Mouse (Mus musculus) heart, adult 9 months (tissue): ENCODE measurements around the gene Zfp213.
"Not testable (repeated sequence)": the region's sequence is repeated elsewhere in the genome, so short reads cannot be mapped to it uniquely, and the experiment has no call there.

Experiments used
- DNase-seq, 2 experiments: peaks; one replicate each; pipeline ENCODE4 v3.0.0; 2022; ENCODE audit warnings: low spot score in 2 of 2

Zfp213 gene

DNA sequence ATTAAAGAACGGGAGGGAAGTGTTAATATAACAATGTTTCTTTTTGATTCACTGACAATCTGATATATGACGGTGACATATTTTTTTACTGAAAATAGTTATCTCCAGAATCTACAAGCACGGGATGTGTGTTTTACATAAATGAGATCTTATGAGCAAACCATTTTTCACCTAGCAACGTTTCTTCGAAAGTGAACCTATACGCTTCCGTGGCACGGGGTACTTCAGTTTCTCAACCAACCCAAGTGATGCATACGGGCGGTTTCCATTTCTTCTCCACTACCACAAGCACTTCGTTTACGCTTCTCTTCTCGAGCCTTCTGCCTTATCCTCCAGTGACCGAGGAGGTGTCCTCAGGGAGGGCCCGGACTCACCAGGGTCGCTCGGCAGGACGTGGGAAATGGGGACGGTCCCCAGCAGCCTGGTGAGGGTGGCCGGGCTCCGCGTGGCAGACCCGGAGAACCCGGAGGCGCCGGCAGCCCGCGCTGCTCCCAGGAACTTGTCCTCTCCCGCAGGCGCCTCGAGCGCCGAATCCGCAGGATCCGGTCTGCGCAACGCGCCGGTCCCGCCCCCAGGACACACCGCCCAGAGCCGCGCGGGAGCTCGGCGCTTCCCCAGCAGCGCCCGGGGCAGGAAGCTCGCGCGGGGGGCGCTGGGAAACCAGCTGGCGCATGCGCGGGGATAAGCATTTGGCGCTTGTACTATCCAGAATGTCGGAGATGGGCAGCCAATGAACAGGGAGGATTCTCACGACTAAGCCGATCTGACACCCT, at the start of gene Zfp213:
Zfp213 (minus strand) TSS at position 644 of the 773 bp plus-strand sequence.
- peak; percentile 95 to 96 for DNase-seq

DNA sequence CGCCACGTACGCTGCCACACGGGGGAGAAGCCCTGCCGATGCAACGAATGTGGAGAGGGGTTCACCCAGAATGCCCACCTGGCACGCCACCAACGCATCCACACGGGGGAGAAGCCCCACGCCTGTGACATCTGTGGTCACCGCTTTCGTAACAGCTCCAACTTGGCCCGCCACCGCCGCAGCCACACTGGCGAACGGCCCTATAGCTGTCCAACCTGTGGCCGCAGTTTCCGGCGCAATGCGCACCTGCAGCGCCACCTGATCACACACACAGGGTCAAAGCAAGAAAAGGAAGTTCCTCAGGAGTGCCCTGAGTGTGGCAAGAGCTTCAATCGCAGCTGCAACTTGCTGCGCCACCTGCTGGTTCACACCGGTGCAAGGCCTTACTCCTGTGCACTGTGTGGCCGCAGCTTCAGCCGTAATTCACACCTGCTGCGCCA, 46.3 kb upstream of the Zfp213 start:
- DNase-seq, result peak; percentile 5 to 13

- no peak for DNase-seq
These were observed 45.6 kb upstream of the Zfp213 start for GRCm38 (mm10) chr17:23609612-23610011.

- no peak for DNase-seq
These were observed 41.2 kb upstream of the Zfp213 start for GRCm38 (mm10) chr17:23605220-23605619.

- DNase-seq, result no peak
These were observed 40.4 kb upstream of the Zfp213 start for GRCm38 (mm10) chr17:23604394-23604793.

DNA sequence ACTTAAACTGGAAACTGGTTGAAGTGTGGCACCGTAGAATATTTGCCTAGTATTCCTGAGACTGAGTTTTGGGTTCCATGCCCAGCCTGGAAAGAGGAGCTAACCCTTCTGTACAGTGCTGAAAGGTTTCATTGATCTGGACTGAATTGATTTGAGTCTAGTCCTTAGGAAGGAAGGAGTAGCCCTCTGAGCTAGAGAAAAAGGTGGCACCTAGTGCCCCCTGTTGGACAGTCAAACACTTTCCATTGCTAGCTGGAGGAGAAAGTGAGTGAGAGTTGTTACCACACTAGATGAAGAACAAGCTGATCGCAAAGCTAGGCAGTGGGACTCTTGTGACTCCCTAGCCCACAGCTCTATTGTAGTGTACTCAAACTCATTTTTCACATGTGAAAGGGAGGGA, 39.5 kb upstream of the Zfp213 start:
- no peak for DNase-seq

DNA sequence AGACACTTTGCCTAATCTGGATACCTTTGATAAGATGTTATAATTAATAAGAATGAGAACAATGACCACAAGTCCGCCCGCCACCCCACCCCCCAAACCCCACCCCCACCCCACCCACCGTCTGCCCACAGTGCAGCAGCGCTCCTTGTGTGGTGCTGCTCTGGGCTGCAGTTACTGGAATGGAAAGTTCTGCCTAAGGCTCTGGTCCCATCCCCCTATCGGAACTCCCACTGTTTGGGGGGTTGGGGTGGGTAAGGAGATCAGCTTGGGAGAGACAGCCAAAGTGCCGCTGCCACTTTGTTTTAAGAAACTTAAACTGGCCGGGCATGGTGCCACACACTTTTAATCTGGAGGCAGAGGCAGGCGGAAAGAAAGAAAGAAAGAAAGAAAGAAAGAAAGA, 39.0 kb upstream of the Zfp213 start:
- DNase-seq, result no peak

GRCm38 (mm10) chr17:23601836-23602585, 38.0 kb upstream of the Zfp213 start:
- DNase-seq, result no peak

DNA sequence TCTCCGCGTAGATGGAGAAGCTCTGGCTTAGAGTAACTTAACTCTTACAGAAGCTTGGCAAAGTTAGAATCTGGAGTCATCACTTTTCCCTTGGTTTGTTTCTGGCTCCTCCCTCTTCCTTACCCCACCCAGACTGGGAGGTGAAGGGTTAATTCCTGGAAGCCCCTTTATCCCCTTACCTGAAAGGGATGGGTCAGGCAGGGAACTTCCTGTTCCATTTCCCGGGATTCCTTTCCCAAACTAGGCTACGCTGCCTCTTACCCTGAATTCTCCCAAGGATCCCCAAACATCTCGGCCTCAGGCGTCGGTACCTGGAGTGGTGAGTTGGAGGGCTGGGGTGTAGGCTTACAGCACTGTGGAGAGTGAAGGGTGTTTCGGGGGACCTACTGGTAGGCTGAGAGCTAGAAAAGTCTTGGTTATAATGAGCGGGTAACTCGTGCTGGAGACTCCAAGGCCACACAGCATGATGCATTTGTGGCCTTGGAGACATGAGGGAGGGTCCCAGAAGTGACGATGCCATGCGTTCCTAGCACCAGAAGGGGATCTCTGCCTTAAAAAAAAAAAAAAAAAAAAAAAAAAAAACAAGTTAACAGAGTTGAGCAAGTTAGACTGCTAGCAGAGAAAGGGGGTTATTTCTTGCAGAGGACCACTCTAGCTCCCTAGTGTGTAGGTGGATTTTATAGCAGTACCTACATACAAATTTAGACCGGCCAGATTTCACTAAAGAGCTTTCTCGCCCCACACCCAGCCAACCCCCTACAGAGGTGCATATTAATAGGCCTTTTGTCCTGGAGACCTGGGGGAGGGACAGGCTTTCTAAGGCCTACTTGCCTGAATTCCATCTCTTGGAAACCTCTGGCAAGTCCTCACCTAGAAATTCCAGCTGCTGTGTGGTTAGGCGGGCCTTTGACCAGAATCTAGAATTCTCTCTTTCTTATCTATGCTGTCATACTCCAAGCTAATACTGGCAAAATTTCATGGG, 36.9 kb upstream of the Zfp213 start, which contains the start of gene Zscan10:
Zscan10 (plus strand) TSS at position 216 of the 982 bp plus-strand sequence.
- DNase-seq, result no peak

DNA sequence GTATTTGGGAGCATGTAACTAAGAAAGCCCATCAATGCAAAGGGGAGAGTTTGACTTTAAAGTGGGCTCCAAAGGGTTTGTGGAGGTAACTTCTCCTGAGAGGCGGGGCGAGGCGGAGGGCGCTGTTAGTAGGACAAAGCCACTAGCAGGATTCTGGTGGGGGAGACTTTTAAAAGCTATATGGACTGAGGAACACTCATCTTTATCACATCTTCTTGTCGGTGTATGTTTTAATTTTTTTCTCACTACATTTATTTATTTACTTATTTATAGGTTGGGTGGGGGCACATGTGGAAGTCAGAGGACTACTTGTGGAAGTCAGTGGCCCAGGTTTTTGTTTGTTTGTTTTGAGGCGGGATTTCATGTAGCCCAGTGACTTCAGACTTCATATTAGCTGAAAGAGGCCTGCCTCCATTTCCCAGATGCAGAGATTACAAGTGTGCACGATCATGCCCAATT, 35.6 kb upstream of the Zfp213 start:
- DNase-seq, result no peak

DNA sequence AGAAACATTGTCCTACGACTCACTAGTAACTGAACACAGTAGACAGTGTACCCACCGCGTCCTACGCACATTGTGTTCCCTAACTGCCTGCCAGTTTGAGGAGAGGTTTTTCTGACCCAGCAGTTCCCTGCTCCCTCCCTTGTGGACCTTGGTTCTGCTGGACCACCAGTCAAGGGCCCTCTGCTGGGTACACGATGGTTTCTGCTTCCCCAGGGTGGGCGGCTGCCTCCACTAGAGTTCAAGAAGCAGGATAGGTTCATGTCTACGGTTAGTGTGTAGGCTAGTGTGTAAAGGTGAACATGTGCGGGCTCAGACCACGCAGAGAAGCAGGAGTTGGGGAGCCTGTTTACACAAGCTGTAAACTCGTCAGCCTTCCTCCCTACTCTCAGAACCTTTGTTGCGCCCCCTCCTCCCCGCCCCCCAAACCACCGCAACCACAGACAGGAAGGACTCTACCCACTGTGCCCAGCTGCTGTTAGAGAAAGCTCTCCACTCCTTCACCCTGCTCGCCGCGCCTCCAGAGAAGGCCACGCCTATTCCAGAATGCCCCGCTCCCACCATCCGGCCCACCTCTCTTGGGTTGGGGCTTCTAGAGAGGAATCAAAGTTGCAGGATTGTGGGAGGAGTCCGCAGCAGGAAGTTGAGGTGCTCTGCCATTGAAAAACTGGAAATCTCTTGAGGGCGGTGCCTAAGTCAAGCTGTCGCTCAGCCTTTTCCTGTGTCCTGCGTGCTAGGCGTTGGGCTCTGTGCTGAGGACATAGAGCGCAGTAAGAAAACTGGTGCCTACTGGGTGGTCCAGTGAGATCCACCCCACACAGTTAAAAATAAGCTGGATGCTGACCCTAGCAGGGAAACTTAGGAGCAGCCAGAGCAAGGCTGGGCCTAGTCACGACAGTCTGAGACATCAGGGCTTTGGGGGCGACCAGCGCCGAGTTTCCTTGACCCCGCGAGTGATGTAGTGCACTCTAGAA, 34.8 kb upstream of the Zfp213 start, which contains the start of gene Zfp13:
Zfp13 (minus strand) TSS at position 906 of the 971 bp plus-strand sequence.
- DNase-seq, result peak; percentile 92 to 94

DNA sequence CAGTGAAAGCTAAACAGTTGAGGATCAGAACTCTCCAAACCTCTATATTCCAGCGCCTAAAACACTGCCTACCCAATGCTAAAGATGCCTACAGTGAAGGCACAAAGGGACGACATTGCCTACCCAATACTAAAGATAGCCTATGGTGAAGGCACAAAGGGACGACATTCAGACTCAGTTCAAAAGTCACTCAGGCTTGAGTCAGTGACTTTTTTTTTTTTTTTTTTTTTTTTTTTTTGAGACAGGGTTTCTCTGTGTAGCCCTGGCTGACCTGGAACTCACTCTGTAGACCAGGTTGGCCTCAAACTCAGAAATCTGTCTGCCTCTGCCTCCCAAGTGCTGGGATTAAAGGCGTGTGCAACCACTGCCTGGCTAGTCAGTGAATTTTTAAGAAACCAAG, 31.1 kb upstream of the Zfp213 start:
- not testable (repeated sequence) for DNase-seq

- DNase-seq, result no peak
These were observed 28.9 kb upstream of the Zfp213 start for GRCm38 (mm10) chr17:23592926-23593300.

DNA sequence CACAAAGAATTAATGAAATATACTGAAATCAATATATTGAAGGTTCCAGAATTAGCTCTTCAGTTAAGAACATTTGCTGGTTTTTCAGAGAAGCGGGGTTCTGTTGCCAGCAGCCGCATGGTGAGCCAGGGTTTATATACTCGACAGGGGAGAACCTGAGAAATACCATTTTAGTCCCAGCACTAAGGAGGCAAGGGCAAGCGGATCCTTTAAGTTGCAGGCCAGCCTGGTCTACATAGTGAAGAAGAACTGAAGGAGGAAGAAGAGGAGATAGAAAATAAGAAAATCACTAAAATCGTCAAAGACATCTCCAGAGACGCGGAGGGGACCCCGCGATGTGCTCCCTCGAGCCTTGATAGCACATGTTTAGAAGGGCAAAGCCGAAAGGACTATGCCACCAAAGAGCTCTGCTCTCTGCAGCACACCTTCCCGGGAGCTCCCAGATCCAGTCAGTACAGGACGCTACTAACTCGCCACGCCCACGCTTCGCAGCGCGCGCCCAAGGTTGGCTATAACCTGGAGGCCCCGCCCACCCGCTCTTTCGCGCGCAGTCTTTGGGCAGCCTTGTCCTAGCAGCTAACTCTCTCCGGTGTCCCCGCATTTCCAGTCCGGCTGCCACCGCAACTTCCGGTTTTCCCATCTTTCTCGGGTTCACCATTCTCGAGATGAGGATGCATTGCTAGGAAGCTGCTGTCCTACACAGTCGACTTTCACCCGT, 28.3 kb upstream of the Zfp213 start:
- DNase-seq, result peak; percentile 88 to 91

DNA sequence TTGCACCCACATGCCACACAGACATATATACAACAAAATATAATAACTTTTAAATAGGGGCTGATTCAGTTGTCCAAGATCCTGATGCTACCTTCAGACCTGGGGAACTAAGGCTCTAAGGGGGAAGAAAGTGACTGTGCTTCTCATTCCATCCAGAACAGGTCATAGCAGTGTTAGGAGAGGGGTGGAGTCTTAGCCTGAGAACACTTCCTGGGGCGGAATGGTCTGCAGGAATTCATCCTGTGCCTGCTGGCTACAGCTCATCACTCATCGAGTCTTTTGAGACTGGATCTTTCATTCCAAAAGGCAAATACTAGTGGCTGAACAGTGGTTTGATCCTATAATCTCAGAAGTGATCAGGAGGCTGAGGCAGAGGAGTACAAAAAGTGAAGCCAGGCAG, 23.2 kb upstream of the Zfp213 start:
- no peak for DNase-seq

GRCm38 (mm10) chr17:23585721-23586491, 21.9 kb upstream of the Zfp213 start:
- peak; percentile 40 to 41 for DNase-seq

GRCm38 (mm10) chr17:23584786-23585185, 20.7 kb upstream of the Zfp213 start:
- no peak for DNase-seq

GRCm38 (mm10) chr17:23575951-23576552, 12.0 kb upstream of the Zfp213 start:
- no peak for DNase-seq
